Mouse (Mus musculus): ENCODE measurements around the gene Senp2. TPM values are rescaled to one million over a fixed set of nuclear protein-coding genes. Genes with fewer than 3 reads are reported as not detected.

Gene Senp2
- total and polyA plus RNA-seq, 3 experiments = 37.8 to 60.8 (median 42.8) TPM

DNA sequence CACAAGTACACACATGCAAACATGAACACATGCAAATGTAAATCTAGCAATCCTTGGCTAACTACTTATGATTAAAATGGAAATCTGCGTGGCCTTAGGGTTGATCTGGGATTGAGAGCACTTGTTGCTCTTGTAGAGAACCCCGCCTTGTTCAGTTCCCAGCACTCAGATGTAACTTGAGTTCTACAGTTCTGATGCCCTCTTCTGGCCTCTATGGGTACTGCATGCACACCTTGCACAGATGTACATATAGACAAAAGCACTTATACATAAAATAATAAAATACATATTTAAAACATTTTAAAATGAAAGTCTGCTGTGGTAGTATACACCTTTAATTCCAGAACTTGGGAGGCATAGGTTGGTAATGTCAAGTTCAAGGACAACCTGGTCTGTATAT, 12.8 kb downstream of the Senp2 start:
- H3K27me3 ChIP-seq (replicated peaks) = no peaks in the 10 kb centered on the region
- dilution Hi-C loops (cut with MboI; ENCODE audit: extremely low pct_ligation_motif_present, extremely low pct_unique_long_range_greater_than_20kb, low sequenced_read_pairs) = no loop called here
- peak; percentile 30 for DNase-seq (ENCODE audit: extremely low read depth)
- TF ChIP-seq CTCF (conservative IDR thresholded peaks at IDR 0.05 in 1 of 2, IDR thresholded peaks at IDR 0.05 in 1 of 2; ENCODE audit: low read depth in 2 of 2, low read length in 2 of 2) (peak; percentile 56 to 71), BHLHE40 (IDR thresholded peaks at IDR 0.05; ENCODE audit: low read depth, low read length) (no peak), SMC3 (IDR thresholded peaks at IDR 0.05; ENCODE audit: low read depth, low read length) (peak; percentile 25; the same call in 1 of the 2 replicates), RAD21 (IDR thresholded peaks at IDR 0.05; ENCODE audit: low read depth, low read length) (peak; percentile 21)
- H3K4me2 ChIP-seq (ENCODE audit: insufficient read depth, low read depth, poor library complexity, severe bottlenecking) = no peak overlapping the region
- H3K4me1 ChIP-seq (ENCODE audit: control insufficient read depth in 1 of 2, insufficient read depth in 2 of 2) = no peaks in the 10 kb centered on the region
- H3K27ac ChIP-seq (ENCODE audit: insufficient read depth, low read depth) = no peak overlapping the region
- H3K9ac ChIP-seq (ENCODE audit: insufficient read depth, low read depth) = no peak overlapping the region
- H3K4me3 ChIP-seq (replicated peaks in 1 of 3; ENCODE audit: low read depth in 2 of 3, low read length in 2 of 3, poor library complexity in 1 of 3) = no peak overlapping the region
- 0 out of 2 replicates have a peak, but pooled peaks cover 2% of the 10 kb centered on the region for H3K79me2 ChIP-seq (replicated peaks; ENCODE audit: control insufficient read depth, extremely low read depth, insufficient read depth, poor library complexity, severe bottlenecking)
- in situ Hi-C loops (cut with MboI; ENCODE audit: low pct_ligation_motif_present, low pct_unique_long_range_greater_than_20kb, low sequenced_read_pairs) = loop anchor here (25.0 kb wide), 1 partner anchor 185 kb away; no protein-coding TSS in a partner anchor
- peaks cover 11% of the 10 kb centered on the region for H3K9me3 ChIP-seq (replicated peaks; ENCODE audit: low read length)
- peaks cover 72 to 87% of the 10 kb centered on the region in 2 experiments for H3K36me3 ChIP-seq (replicated peaks in 1 of 2; ENCODE audit: control insufficient read depth in 1 of 2, insufficient read depth in 1 of 2, low read length in 1 of 2)

DNA sequence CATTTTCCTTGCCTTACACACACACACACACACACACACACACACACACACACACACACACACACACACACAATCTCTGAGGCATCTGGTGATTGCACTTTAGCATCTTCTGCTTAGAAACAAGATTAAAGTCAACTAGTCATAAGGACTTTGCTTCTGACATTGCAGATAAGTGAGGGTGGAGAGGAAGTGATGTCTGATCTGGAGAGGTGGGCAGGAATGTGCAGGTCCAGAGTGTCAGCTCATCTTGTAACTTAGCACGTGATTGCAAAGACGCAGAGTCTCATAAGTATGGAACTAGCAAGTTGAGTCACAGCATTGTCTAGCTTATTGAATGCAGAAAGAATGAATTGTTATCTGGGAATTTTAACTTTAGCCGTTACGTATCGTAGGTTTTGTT, 18.2 kb downstream of the Senp2 start:
- Histone ChIP-seq H3K4me2 (ENCODE audit: insufficient read depth, low read depth, poor library complexity, severe bottlenecking) (no peak overlapping the region), H3K9me3 (replicated peaks; ENCODE audit: low read length) (peaks cover 1% of the 10 kb centered on the region), H3K79me2 (replicated peaks; ENCODE audit: control insufficient read depth, extremely low read depth, insufficient read depth, poor library complexity, severe bottlenecking) (no peaks in the 10 kb centered on the region; the same call in 1 of the 2 replicates), H3K27ac (ENCODE audit: insufficient read depth, low read depth) (no peak overlapping the region), H3K27me3 (replicated peaks) (no peaks in the 10 kb centered on the region), H3K4me3 (replicated peaks in 1 of 3; ENCODE audit: low read depth in 2 of 3, low read length in 2 of 3, poor library complexity in 1 of 3) (no peak overlapping the region), H3K9ac (ENCODE audit: insufficient read depth, low read depth) (no peak overlapping the region), H3K36me3 (replicated peaks in 1 of 2; ENCODE audit: control insufficient read depth in 1 of 2, insufficient read depth in 1 of 2, low read length in 1 of 2) (peaks cover 81 to 93% of the 10 kb centered on the region in 2 experiments), H3K4me1 (ENCODE audit: control insufficient read depth in 1 of 2, insufficient read depth in 2 of 2) (no peaks in the 10 kb centered on the region)
- dilution Hi-C loops (cut with MboI; ENCODE audit: extremely low pct_ligation_motif_present, extremely low pct_unique_long_range_greater_than_20kb, low sequenced_read_pairs) (no loop called here), in situ Hi-C loops (cut with MboI; ENCODE audit: low pct_ligation_motif_present, low pct_unique_long_range_greater_than_20kb, low sequenced_read_pairs) (no loop called here)
- TF ChIP-seq E2F4 (IDR thresholded peaks at IDR 0.05; ENCODE audit: insufficient replicate concordance, low read depth, low read length) (no peak), ZNF384 (IDR thresholded peaks at IDR 0.05; ENCODE audit: low read depth, low read length) (no peak), MAFK (IDR thresholded peaks at IDR 0.05; ENCODE audit: insufficient replicate concordance, low read length) (no peak), ZC3H11A (IDR thresholded peaks at IDR 0.05; ENCODE audit: low read depth, low read length) (no peak), POLR2AphosphoS2 (IDR thresholded peaks at IDR 0.05; ENCODE audit: low read depth, low read length) (no peak), SIN3A (IDR thresholded peaks at IDR 0.05; ENCODE audit: low read length) (no peak), SMC3 (IDR thresholded peaks at IDR 0.05; ENCODE audit: low read depth, low read length) (no peak), RAD21 (IDR thresholded peaks at IDR 0.05; ENCODE audit: low read depth, low read length) (no peak), JUND (conservative IDR thresholded peaks at IDR 0.05; ENCODE audit: low read depth, low read length) (no peak), KAT2A (IDR thresholded peaks at IDR 0.05; ENCODE audit: insufficient replicate concordance, low read length) (no peak), NELFE (IDR thresholded peaks at IDR 0.05; ENCODE audit: low read depth, low read length) (no peak), ELF1 (IDR thresholded peaks at IDR 0.05; ENCODE audit: low read depth, low read length) (no peak), UBTF (IDR thresholded peaks at IDR 0.05; ENCODE audit: low read depth, low read length) (no peak), USF2 (conservative IDR thresholded peaks at IDR 0.05; ENCODE audit: low read depth, low read length) (no peak), USF1 (IDR thresholded peaks at IDR 0.05; ENCODE audit: low read depth, low read length) (no peak), CHD1 (IDR thresholded peaks at IDR 0.05; ENCODE audit: low read depth, low read length) (no peak)
- DNase-seq (ENCODE audit: extremely low read depth) = no peak

All from CH12.LX (cell line).